Mouse (Mus musculus): ENCODE measurements around the gene Litaf. TPM values are rescaled to one million over a fixed set of nuclear protein-coding genes. Genes with fewer than 3 reads are reported as not detected.

Gene Litaf
- polyA plus RNA-seq, 1 experiment from 2014 or later = 69.5 TPM

DNA sequence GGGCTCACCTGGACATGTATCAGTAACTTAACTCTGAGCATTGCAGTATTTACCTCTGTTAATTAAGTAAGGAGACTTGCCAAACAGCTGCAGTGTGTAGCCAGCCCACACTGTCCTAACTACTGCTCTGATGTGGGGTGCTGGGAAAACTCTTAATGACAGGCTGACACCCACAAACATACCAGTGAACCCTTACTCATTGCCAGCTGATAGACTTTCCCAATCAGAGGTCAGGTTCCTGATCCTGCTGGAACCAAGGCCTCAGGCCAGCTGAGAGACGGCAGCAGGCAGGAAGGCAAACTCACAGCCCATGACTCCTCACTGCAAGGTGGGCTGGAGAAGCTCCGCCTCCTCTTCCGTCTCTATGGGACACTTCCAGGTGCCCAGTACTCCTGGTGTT is 113.1 kb downstream of the Litaf start:
- no peak for ATAC-seq (ENCODE audit: low FRiP score, low TSS enrichment)
- TF ChIP-seq CTCF (IDR thresholded peaks at IDR 0.05; ENCODE audit: low read depth) (no peak), EP300 (optimal IDR thresholded peaks at IDR 0.05) (no peak)
- no peak for DNase-seq (ENCODE audit: low spot score)
- H3K36me3 ChIP-seq (ENCODE audit: control insufficient read depth, insufficient read depth, low read length) = no peaks in the 10 kb centered on the region
- H3K9me3 ChIP-seq (ENCODE audit: control insufficient read depth, low read length) = no peaks in the 10 kb centered on the region
- H3K27me3 ChIP-seq (ENCODE audit: control insufficient read depth, insufficient read depth, low read length) = no peaks in the 10 kb centered on the region
- H3K4me1 ChIP-seq (replicated peaks; ENCODE audit: control insufficient read depth, insufficient read depth) = no peaks in the 10 kb centered on the region
- H3K4me2 ChIP-seq (replicated peaks; ENCODE audit: low read depth) = no peak overlapping the region
- H3K4me3 ChIP-seq (ENCODE audit: low read depth, low read length) = no peak overlapping the region
- 76% methylated on average over 3 of the region's 3 CpGs for WGBS
- no peak overlapping the region for H3K9ac ChIP-seq (ENCODE audit: low read length)
- no peak overlapping the region for H3K27ac ChIP-seq (replicated peaks)

DNA sequence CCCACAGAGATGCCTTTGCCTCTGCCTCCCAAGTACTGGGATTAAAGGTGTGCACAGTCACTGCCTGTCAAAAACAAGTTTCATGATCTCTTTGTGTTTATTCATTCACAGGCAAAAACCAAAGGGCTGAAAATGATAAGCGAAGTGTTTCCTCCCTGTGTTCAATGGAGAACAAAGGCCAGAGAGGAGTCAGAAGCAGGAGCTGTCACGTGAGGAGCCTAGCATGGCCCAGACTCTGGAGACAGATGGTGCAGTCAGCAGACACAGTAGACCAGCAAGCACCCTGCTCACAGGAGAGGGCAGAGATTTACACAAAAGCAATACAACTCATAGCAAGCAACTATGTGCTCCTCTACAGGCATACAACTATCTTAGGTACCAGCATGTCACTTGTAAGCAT is 113.9 kb downstream of the Litaf start:
- Histone ChIP-seq H3K27ac (replicated peaks) (no peak overlapping the region), H3K4me3 (ENCODE audit: low read depth, low read length) (no peak overlapping the region), H3K4me2 (replicated peaks; ENCODE audit: low read depth) (no peak overlapping the region), H3K27me3 (ENCODE audit: control insufficient read depth, insufficient read depth, low read length) (no peaks in the 10 kb centered on the region), H3K9me3 (ENCODE audit: control insufficient read depth, low read length) (no peaks in the 10 kb centered on the region), H3K9ac (ENCODE audit: low read length) (no peak overlapping the region), H3K36me3 (ENCODE audit: control insufficient read depth, insufficient read depth, low read length) (no peaks in the 10 kb centered on the region), H3K4me1 (replicated peaks; ENCODE audit: control insufficient read depth, insufficient read depth) (no peaks in the 10 kb centered on the region)
- ATAC-seq (ENCODE audit: low FRiP score, low TSS enrichment) (no peak), DNase-seq (ENCODE audit: low spot score) (no peak)
- TF ChIP-seq EP300 (optimal IDR thresholded peaks at IDR 0.05) = no peak
- no peak for TF ChIP-seq CTCF (IDR thresholded peaks at IDR 0.05; ENCODE audit: low read depth)
- 48% methylated on average over 2 of the region's 2 CpGs for WGBS

DNA sequence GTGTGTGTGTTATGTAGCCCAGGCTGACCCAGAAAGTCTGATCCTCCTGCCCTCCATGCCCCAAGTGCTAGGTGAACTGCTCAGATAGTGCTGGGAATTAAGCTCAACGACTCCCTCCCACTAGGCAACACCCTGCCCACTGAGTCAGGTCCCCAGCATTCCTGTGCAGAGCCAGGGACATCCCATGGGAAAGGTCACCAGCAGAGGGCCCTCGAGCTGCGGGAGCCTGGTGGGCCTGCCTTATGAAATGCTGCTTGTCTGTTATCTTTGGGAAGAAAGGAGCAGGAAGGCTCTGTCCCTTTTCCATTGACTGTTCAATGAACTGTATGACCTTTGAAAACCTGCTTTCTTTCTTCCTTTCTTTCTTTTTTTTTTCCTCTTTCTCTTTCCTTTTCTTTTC is 114.4 kb downstream of the Litaf start:
- DNase-seq (ENCODE audit: low spot score) = peak; percentile 52
- WGBS = 13% methylated on average over 3 of the region's 3 CpGs
- Histone ChIP-seq H3K36me3 (ENCODE audit: control insufficient read depth, insufficient read depth, low read length) (no peaks in the 10 kb centered on the region), H3K4me1 (replicated peaks; ENCODE audit: control insufficient read depth, insufficient read depth) (no peaks in the 10 kb centered on the region), H3K4me3 (ENCODE audit: low read depth, low read length) (no peak overlapping the region), H3K4me2 (replicated peaks; ENCODE audit: low read depth) (no peak overlapping the region), H3K9ac (ENCODE audit: low read length) (no peak overlapping the region), H3K27ac (replicated peaks) (no peak overlapping the region), H3K27me3 (ENCODE audit: control insufficient read depth, insufficient read depth, low read length) (no peaks in the 10 kb centered on the region), H3K9me3 (ENCODE audit: control insufficient read depth, low read length) (no peaks in the 10 kb centered on the region)
- TF ChIP-seq CTCF (IDR thresholded peaks at IDR 0.05; ENCODE audit: low read depth) = peak; percentile 75
- TF ChIP-seq EP300 (optimal IDR thresholded peaks at IDR 0.05) = no peak
- ATAC-seq (ENCODE audit: low FRiP score, low TSS enrichment) = no peak

DNA sequence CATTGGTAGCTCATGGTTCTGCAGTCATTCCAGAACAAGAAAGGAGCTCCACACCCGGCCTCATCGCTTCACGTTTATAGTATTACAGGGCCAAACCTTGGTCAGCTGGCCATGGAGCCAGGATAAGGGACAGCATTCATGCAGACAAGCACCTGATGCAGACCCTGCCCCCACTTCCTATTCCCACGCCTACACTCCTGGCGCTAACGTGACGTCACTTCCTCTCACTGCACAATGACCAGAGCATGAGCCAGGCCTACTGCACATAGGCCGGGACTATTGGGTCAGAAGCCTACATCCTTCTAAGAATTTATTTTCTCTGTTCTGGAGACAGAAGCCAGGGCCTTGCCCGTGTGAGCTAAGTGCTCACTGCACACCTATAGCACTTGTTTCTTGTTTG is 115.4 kb downstream of the Litaf start:
- H3K9me3 ChIP-seq (ENCODE audit: control insufficient read depth, low read length) = no peaks in the 10 kb centered on the region
- no peak overlapping the region for H3K4me2 ChIP-seq (replicated peaks; ENCODE audit: low read depth)
- DNase-seq (ENCODE audit: low spot score) (no peak), ATAC-seq (ENCODE audit: low FRiP score, low TSS enrichment) (no peak)
- H3K4me3 ChIP-seq (ENCODE audit: low read depth, low read length) = no peak overlapping the region
- TF ChIP-seq EP300 (optimal IDR thresholded peaks at IDR 0.05) = no peak
- TF ChIP-seq CTCF (IDR thresholded peaks at IDR 0.05; ENCODE audit: low read depth) = no peak
- no peaks in the 10 kb centered on the region for H3K36me3 ChIP-seq (ENCODE audit: control insufficient read depth, insufficient read depth, low read length)
- H3K9ac ChIP-seq (ENCODE audit: low read length) = no peak overlapping the region
- H3K4me1 ChIP-seq (replicated peaks; ENCODE audit: control insufficient read depth, insufficient read depth) = no peaks in the 10 kb centered on the region
- H3K27me3 ChIP-seq (ENCODE audit: control insufficient read depth, insufficient read depth, low read length) = no peaks in the 10 kb centered on the region
- no peak overlapping the region for H3K27ac ChIP-seq (replicated peaks)
- 82% methylated on average over 9 of the region's 9 CpGs for WGBS

DNA sequence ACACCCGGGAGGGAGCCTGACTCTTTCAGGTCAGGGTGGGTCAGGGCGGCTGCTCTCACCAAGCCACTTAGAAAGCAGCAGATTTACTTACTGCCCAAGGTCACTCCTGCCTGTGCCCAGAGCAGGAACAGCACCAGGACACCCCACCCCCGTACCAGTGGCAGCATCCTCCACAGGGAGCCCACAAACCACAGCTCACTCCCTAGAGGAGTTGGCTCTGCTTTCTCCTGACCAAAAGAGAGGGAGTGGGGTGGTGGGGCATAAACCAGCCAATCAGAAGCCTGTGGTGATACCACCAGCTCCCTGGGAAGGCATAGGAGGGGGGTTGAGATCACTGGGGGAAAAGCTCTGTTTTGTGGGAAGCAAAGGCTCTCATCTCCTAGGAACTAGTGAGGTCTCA is 118.2 kb downstream of the Litaf start:
- 30% methylated on average over 3 of the region's 3 CpGs for WGBS
- Histone ChIP-seq H3K9ac (ENCODE audit: low read length) (no peak overlapping the region), H3K27ac (replicated peaks) (no peak overlapping the region), H3K4me1 (replicated peaks; ENCODE audit: control insufficient read depth, insufficient read depth) (no peaks in the 10 kb centered on the region), H3K4me3 (ENCODE audit: low read depth, low read length) (no peak overlapping the region), H3K4me2 (replicated peaks; ENCODE audit: low read depth) (no peak overlapping the region), H3K36me3 (ENCODE audit: control insufficient read depth, insufficient read depth, low read length) (no peaks in the 10 kb centered on the region), H3K9me3 (ENCODE audit: control insufficient read depth, low read length) (no peaks in the 10 kb centered on the region), H3K27me3 (ENCODE audit: control insufficient read depth, insufficient read depth, low read length) (no peaks in the 10 kb centered on the region)
- no peak for DNase-seq (ENCODE audit: low spot score)
- no peak for TF ChIP-seq EP300 (optimal IDR thresholded peaks at IDR 0.05)
- TF ChIP-seq CTCF (IDR thresholded peaks at IDR 0.05; ENCODE audit: low read depth) = no peak
- ATAC-seq (ENCODE audit: low FRiP score, low TSS enrichment) = no peak

DNA sequence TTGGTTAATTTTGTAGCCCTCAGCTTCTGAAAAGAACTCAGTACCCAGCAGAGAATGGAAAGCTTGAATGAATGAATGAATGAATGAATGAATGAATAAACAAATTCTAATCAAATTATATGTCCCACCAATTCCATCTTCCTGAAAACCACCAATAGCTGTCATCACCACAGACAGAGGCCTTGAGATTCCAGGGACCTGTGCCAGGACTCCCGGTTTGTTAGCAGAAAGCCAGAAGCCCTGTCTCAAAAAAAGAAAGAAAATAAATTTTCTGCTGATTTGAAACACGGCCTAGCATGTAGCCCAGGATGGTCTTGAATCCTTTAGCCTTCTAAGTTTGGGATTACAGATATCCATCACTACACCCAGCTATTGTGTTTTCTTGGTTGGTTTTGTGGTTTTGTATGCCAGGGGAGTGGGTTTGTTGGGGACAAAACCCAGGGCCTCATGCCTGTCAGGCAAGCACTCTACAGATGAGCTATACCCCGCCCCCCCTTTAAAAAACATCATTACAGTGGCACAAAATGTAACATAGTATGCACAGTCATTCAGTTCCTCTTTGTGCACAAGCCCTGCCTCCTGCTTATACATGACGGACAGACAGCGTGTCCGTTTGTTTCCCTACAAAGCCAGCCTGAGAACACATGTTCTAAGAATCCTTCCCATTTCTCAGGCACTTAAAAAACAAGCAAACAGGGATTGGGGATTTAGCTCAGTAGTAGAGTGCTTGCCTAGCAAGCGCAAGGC is 120.4 kb downstream of the Litaf start:
- ATAC-seq (ENCODE audit: low FRiP score, low TSS enrichment) (no peak), DNase-seq (ENCODE audit: low spot score) (no peak)
- no peaks in the 10 kb centered on the region for H3K4me1 ChIP-seq (replicated peaks; ENCODE audit: control insufficient read depth, insufficient read depth)
- no peak for TF ChIP-seq CTCF (IDR thresholded peaks at IDR 0.05; ENCODE audit: low read depth)
- TF ChIP-seq EP300 (optimal IDR thresholded peaks at IDR 0.05) = no peak
- no peak overlapping the region for H3K9ac ChIP-seq (ENCODE audit: low read length)
- no peak overlapping the region for H3K4me3 ChIP-seq (ENCODE audit: low read depth, low read length)
- no peaks in the 10 kb centered on the region for H3K9me3 ChIP-seq (ENCODE audit: control insufficient read depth, low read length)
- 64% methylated on average over 7 of the region's 7 CpGs for WGBS
- no peaks in the 10 kb centered on the region for H3K36me3 ChIP-seq (ENCODE audit: control insufficient read depth, insufficient read depth, low read length)
- H3K27me3 ChIP-seq (ENCODE audit: control insufficient read depth, insufficient read depth, low read length) = no peaks in the 10 kb centered on the region
- no peak overlapping the region for H3K27ac ChIP-seq (replicated peaks)
- H3K4me2 ChIP-seq (replicated peaks; ENCODE audit: low read depth) = no peak overlapping the region

Data from stomach, postnatal 0 days (tissue).